Mouse (Mus musculus) intestine, embryonic 16.5 days (tissue): ENCODE results near the gene Acer1. TPM values are rescaled to one million over a fixed set of nuclear protein-coding genes. Genes with fewer than 3 reads are reported as not detected.

Experiments
- ATAC-seq: fragments of 200-750 bp; cut with Nextera tagmentation; 2 replicates; pipeline ENCODE4 v1.8.0; 2017; ENCODE audit warnings: moderate TSS enrichment, moderate library complexity
- H3K27ac ChIP-seq: fragments of 300-500 bp; sonication (generic); 2 replicates; pipeline ENCODE4 v1.5.1; 2014; ENCODE audit warnings: mild to moderate bottlenecking, low read length
- H3K27me3 ChIP-seq: fragments of 300-500 bp; sonication (generic); replicated peaks from 2 replicates; pipeline ENCODE4 v1.6.1; 2014; ENCODE audit warnings: low read length, control low read depth, mixed read lengths; ENCODE audit not compliant: control insufficient read depth, insufficient read depth
- H3K36me3 ChIP-seq: fragments of 300-500 bp; sonication (generic); 2 replicates; pipeline ENCODE4 v1.6.1; 2014; ENCODE audit warnings: low read length, control low read depth; ENCODE audit not compliant: control insufficient read depth, insufficient read depth
- H3K4me1 ChIP-seq: fragments of 300-500 bp; sonication (generic); 2 replicates; pipeline ENCODE4 v1.6.1; 2014; ENCODE audit warnings: low read length, control low read depth, mixed read lengths; ENCODE audit not compliant: control insufficient read depth, insufficient read depth
- H3K4me2 ChIP-seq: fragments of 300-500 bp; sonication (generic); 2 replicates; pipeline ENCODE4 v1.6.1; 2014; ENCODE audit warnings: low read depth, low read length, control low read depth
- H3K4me3 ChIP-seq: fragments of 300-500 bp; sonication (generic); 2 replicates; pipeline ENCODE4 v1.5.1; 2014; ENCODE audit warnings: mild to moderate bottlenecking, low read length
- H3K9ac ChIP-seq: fragments of 300-500 bp; sonication (generic); 2 replicates; pipeline ENCODE4 v1.6.1; 2014; ENCODE audit warnings: low read depth, low read length
- H3K9me3 ChIP-seq: fragments of 300-500 bp; sonication (generic); 2 replicates; pipeline ENCODE4 v1.6.1; 2016; ENCODE audit warnings: low read length, control low read depth; ENCODE audit not compliant: control insufficient read depth
- WGBS: fragments of 180-500 bp; shearing (Covaris S2); extraction: QIAGEN DNeasy Blood & Tissue Kit; methylation state at CpG from one replicate; pipeline ENCODE4 v1.1.7; 2014; 5-methylcytosine and 5-hydroxymethylcytosine counted together
- polyA plus RNA-seq: library from polyadenylated mRNA; unstranded; fragments of >200 nt; fragmentation: Nextera tagmentation; extraction: Ambion mirVana; gene quantifications from 2 replicates; pipeline ENCODE4 v1.2.1, GENCODE M21; 2015

Acer1 gene
- polyA plus RNA-seq, 1 experiment from 2014 or later, result 0.65 TPM

DNA sequence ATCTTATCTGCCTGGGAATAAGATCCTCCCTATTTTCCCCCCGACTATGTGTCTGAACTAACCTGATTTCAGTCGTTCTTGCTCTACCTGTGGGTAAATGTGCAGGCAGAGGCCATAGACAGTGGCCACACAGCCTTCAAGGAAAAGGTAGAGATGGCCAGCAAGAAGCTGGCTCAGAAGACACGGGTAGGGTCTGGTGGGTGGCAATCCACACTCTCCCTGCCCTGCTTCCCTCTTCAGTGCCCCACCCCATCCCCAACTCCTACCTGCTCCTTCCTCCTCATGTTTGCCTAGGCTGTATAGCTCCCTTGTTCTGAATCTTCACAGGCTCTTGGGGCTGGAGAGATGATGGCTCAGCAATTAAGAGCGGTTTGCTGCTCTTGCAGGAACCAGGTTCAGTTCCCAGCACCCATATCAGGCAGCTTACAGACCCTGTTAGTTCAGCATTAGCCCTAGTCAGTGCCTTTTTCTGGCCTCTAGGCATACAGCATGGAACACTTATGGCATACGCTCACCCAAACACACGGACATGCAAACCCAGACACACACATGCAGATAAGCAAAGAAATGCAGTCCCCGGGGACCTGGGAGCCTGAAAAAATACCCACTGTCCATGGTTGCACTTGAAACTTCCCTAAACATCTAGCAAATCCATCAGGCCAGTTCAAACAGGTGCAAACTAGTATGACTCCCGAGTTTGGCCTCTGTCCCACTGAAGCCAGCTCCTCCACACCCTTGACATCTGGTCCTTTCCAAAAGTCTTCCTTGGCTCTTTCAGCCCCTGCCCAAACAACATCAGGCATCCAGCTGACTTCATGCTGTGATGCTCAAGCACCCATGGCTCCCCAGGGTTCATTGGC lies 5.2 kb downstream of the Acer1 start:
- Histone ChIP-seq H3K27me3 (no peaks in the 10 kb centered on the region), H3K9me3 (no peaks in the 10 kb centered on the region), H3K4me3 (no peak overlapping the region), H3K4me1 (peaks cover 26% of the 10 kb centered on the region), H3K36me3 (no peaks in the 10 kb centered on the region), H3K9ac (peak overlapping the region; percentile 21; the same call in 1 of the 2 replicates), H3K4me2 (no peak overlapping the region), H3K27ac (peak overlapping the region; percentile 76)
- 65% methylated on average over 8 of the region's 8 CpGs for WGBS
- ATAC-seq, result peak; percentile 29

DNA sequence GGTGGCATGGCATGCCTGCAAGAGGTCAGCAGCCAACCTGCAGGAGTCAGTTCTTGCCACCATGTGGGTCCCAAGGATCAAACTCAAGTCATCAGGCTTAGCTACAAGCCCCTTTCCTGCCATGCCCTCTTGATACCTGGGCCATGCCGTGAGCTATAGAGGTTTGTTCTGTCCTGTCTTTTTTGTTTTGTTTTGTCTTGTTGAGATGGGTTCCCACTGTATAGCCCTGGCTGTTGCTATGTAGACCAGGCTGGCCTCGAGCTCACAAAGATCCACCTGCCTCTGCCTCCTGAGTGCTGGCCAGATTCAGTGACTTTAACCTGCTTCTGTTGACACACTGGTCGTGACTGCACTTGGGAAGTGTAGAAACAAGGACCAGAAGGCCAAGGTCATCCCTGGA lies 6.5 kb downstream of the Acer1 start:
- H3K4me3 ChIP-seq, result no peak overlapping the region
- H3K9ac ChIP-seq, result no peak overlapping the region
- no peaks in the 10 kb centered on the region for H3K36me3 ChIP-seq
- peaks cover 24% of the 10 kb centered on the region for H3K4me1 ChIP-seq
- no peaks in the 10 kb centered on the region for H3K9me3 ChIP-seq
- H3K27ac ChIP-seq, result no peak overlapping the region
- 74% methylated on average over 3 of the region's 3 CpGs for WGBS
- no peak overlapping the region for H3K4me2 ChIP-seq
- no peak for ATAC-seq
- H3K27me3 ChIP-seq, result no peaks in the 10 kb centered on the region

DNA sequence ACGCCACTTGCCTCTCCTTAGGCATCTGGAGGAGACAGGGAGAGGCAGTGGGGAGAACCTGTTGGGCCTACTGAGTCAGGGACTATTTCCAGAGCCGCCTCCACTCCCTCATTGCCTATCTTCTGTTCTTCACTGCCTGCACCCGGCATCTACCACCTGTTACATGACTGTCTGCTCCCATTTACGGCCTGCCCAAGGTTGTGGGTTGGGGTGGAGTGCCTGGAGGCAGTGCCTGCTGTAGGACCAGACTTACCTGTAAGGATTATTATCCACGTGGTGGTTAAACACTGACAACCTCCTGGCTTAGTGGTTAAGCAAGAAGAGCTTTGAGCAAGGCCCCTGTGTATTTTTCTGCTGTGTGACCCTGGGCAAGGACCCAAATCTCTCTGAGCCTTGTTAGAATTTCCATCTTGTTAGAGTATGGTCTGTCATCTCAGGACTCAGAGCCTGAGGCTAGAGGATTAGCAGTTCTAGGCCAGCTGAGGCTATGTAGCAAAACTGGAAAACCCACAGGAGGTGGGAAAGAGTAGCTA lies 7.2 kb downstream of the Acer1 start:
- peak; percentile 54 for ATAC-seq
- H3K9ac ChIP-seq, result no peak overlapping the region
- H3K9me3 ChIP-seq, result no peaks in the 10 kb centered on the region
- 52% methylated on average over 5 of the region's 5 CpGs for whole genome bisulfite sequencing
- H3K4me1 ChIP-seq, result peaks cover 24% of the 10 kb centered on the region
- peak overlapping the region; percentile 12; the same call in 1 of the 2 replicates for H3K27ac ChIP-seq
- H3K4me3 ChIP-seq, result no peak overlapping the region
- no peak overlapping the region for H3K4me2 ChIP-seq
- no peaks in the 10 kb centered on the region for H3K36me3 ChIP-seq
- H3K27me3 ChIP-seq, result no peaks in the 10 kb centered on the region

DNA sequence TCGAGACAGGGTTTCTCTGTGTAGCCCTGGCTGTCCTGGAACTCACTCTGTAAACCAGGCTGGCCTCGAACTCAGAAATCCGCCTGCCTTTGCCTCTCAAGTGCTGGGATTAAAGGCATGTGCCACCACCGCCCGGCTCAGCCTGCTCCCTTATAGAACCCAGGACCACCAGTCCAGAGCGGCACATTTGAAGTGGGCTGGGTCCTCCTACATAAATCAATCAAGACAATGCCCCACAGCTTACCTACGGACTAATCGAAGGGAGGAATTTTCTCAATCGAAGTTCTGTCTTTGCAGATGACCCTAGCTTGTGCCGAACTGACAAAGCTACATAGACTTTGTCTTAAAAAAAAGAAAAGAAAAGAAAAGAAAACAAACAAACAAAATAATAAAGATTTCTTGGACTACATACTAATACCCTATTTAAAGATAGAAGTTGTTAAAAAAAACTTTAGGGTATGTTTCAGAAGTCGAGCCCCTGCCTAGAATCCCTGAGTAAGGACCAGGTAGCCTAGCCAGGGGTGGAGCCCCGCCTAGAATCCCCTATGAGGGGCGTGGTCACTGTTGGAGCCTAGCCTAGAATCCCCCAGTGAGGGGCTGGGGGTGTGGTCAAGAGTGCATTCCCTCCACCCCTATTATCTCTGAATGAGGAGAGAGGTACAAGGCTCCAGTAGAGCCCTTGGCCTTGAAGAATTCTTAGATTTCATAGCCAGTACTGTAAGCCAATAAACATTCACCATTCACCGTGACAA lies 7.8 kb downstream of the Acer1 start:
- ATAC-seq, result peak; percentile 2
- 62% methylated on average over 13 of the region's 14 CpGs for WGBS
- H3K27me3 ChIP-seq, result no peaks in the 10 kb centered on the region

DNA sequence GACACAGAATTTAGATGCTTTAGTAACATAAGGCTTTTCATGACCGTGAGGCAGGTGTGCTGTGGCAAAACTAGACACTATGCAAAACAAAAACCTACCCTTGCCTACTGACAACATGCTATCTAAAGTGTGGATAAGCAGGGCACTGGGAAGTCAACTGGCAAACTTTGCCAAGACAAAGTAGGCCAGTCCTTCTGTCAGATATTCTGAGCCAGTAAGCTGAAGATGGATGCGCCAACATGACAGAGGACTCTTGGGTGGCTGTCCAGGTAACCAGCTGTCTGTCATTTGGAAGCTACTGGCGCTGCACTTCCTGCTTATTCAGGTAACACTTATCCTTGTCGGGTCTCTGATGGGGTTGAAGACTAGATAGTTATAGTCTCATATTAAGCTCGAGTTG lies 11.8 kb downstream of the Acer1 start:
- 0 out of 2 replicates have a peak, but pooled peaks cover 3% of the 10 kb centered on the region for H3K4me1 ChIP-seq
- no peak overlapping the region for H3K9ac ChIP-seq
- no peaks in the 10 kb centered on the region for H3K27me3 ChIP-seq
- H3K4me3 ChIP-seq, result no peak overlapping the region
- H3K9me3 ChIP-seq, result no peaks in the 10 kb centered on the region
- no peak overlapping the region for H3K27ac ChIP-seq
- no peak for ATAC-seq
- H3K4me2 ChIP-seq, result no peak overlapping the region
- WGBS, result 69% methylated on average over 5 of the region's 5 CpGs
- no peaks in the 10 kb centered on the region for H3K36me3 ChIP-seq

More for the DNA sequence above, 7.8 kb downstream of the Acer1 start:
- Histone ChIP-seq H3K27ac (peak overlapping the region; percentile 12; the same call in 1 of the 2 replicates), H3K4me3 (no peak overlapping the region), H3K4me1 (peaks cover 23% of the 10 kb centered on the region), H3K4me2 (no peak overlapping the region), H3K36me3 (no peaks in the 10 kb centered on the region), H3K9me3 (no peaks in the 10 kb centered on the region), H3K9ac (no peak overlapping the region)

DNA sequence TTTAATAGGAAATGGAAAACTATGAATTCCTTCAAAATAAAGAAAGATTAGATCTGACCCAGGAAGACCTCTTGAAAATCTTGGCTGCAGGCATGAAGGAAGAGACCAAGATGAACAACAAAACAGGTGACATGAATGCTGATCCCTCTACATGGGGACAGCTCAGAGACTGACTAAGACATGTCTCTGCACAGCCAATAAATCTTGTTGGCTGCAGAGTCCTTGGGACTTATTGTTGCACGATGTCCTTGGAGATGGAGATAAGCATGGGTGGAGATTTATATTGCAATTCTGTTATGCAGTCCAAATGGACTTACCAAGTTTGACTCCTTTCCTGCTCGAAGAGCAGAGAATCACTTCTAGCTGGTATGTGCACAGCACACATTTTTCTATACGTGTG lies 12.6 kb downstream of the Acer1 start:
- Histone ChIP-seq H3K9ac (no peak overlapping the region), H3K9me3 (no peaks in the 10 kb centered on the region), H3K4me3 (no peak overlapping the region), H3K4me2 (no peak overlapping the region), H3K27me3 (no peaks in the 10 kb centered on the region), H3K36me3 (no peaks in the 10 kb centered on the region), H3K27ac (no peak overlapping the region), H3K4me1 (0 out of 2 replicates have a peak, but pooled peaks cover under 1% of the 10 kb centered on the region)
- no peak for ATAC-seq
- WGBS, result 39% methylated on average over 3 of the region's 3 CpGs

DNA sequence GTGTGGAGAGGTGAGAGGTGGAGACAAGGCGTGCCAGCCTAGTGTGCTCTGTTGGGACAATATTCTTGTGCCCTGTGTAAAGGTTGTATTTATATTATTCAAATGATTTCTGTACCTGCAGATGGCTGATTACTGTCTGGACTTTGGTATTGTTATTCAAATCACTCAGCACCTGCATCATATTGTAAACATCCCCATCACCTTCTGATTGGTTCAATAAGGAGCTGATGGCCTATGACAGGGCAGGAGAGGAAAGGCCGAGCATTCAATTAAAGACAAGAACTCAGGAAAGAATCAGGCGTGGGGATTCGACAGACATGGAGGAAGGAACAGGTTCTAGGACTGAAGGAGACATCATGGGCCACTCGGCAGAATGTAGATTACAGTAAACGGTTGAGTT lies 18.3 kb downstream of the Acer1 start:
- Histone ChIP-seq H3K27ac (no peak overlapping the region), H3K9me3 (no peaks in the 10 kb centered on the region), H3K27me3 (no peaks in the 10 kb centered on the region), H3K4me2 (no peak overlapping the region), H3K9ac (no peak overlapping the region), H3K36me3 (no peaks in the 10 kb centered on the region), H3K4me1 (no peaks in the 10 kb centered on the region), H3K4me3 (no peak overlapping the region)
- no peak; the same call in 1 of the 2 replicates for ATAC-seq
- WGBS, result 78% methylated on average over 6 of the region's 6 CpGs

DNA sequence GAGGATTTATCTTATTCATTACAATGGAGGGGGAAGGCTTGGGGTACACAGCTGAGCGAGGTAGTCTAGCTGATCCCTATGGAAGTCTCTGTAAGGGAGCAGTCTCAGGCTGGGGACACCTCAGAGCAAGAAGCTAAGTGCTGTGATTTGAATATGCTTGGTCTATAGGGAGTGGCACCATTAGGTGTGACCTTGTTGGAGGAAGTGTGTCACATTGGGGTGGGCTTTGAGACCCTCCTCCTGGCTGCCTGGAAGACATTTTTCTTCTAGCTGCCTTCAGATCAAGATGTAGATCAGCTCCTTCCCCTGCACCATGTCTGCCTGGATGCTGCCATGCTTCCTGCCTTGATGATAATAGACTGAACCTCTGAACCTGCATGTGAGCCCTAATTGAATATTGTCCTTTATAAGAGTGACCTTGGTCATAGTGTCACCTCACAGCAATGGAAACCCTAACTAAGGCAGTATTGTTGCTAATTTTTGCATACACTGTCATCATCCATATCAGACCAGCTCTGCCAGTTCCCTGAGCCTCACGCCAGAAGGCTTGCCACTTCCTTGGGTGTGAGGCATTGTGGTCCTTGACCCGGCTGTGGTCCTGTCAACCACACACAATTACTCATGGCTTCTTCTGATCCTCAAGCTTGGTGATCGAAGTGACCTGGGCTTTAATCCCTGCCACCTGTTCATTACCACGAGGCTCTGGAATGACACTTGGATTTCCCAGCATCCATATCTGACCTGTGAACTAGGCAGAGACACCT lies 19.1 kb downstream of the Acer1 start:
- Histone ChIP-seq H3K9ac (no peak overlapping the region), H3K27ac (no peak overlapping the region), H3K4me3 (no peak overlapping the region), H3K27me3 (no peaks in the 10 kb centered on the region), H3K4me2 (no peak overlapping the region), H3K9me3 (no peaks in the 10 kb centered on the region), H3K4me1 (no peaks in the 10 kb centered on the region; the same call in 1 of the 2 replicates), H3K36me3 (no peaks in the 10 kb centered on the region)
- 78% methylated on average over 5 of the region's 5 CpGs for WGBS
- ATAC-seq, result 0 out of 2 replicates have a peak, but pooled peaks have one; percentile 14

DNA sequence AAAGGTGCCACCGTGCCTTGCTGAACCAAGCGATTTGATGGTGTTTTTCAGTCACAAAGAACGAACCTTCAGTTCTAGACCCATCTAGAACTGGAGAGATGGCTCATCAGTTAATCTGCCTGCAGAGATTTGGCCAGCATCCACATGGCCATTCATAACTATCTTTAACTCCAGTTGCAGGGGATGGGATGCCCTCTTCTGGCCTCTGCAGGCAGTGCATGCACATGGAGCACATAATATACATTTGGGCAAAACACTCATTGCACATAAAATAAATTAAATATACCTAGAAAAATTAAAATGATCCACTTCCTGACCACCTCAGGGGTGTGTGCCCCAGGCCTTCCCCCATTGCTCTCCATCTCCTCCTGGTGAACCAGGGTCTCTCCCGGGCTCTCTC lies 20.0 kb downstream of the Acer1 start:
- ATAC-seq, result no peak
- Histone ChIP-seq H3K4me1 (no peaks in the 10 kb centered on the region; the same call in 1 of the 2 replicates), H3K36me3 (no peaks in the 10 kb centered on the region), H3K4me2 (no peak overlapping the region), H3K27me3 (no peaks in the 10 kb centered on the region), H3K4me3 (no peak overlapping the region), H3K27ac (no peak overlapping the region), H3K9ac (no peak overlapping the region), H3K9me3 (no peaks in the 10 kb centered on the region)
- 90% methylated on average over 4 of the region's 4 CpGs for WGBS
